Mouse (Mus musculus) bone marrow macrophage, adult 2 months (primary cell): ENCODE results near the gene Spryd4. TPM values are rescaled to one million over a fixed set of nuclear protein-coding genes. Genes with fewer than 3 reads are reported as not detected.
"Not testable (repeated sequence)": the region's sequence is repeated elsewhere in the genome, so short reads cannot be mapped to it uniquely, and the experiment has no call there.

Source experiments
- H3K27ac ChIP-seq: 2 replicates; pipeline ENCODE4 v1.5.1; 2012; ENCODE audit warnings: low read depth, low read length; ENCODE audit not compliant: insufficient read depth
- H3K4me1 ChIP-seq: 2 replicates; pipeline ENCODE4 v1.6.1; 2012; ENCODE audit warnings: low read length; ENCODE audit not compliant: control insufficient read depth, insufficient read depth
- H3K4me3 ChIP-seq: 2 replicates; pipeline ENCODE4 v1.5.1; 2012; ENCODE audit warnings: mild to moderate bottlenecking, low read length, moderate library complexity; ENCODE audit not compliant: insufficient read depth
- CTCF ChIP-seq: IDR thresholded peaks from 2 replicates; pipeline ENCODE4 v1.5.1; 2012; ENCODE audit warnings: low read depth, mild to moderate bottlenecking, low read length, moderate library complexity
- POLR2A ChIP-seq: IDR thresholded peaks from 2 replicates; pipeline ENCODE4 v1.6.1; 2012; ENCODE audit warnings: mild to moderate bottlenecking, low read depth, low read length, borderline replicate concordance
- polyA plus RNA-seq: library from polyadenylated mRNA; stranded (reverse); fragments of >200 nt; gene quantifications from 2 replicates; pipeline ENCODE4 v1.2.4, GENCODE M21; 2012; ENCODE audit not compliant: missing spikeins, insufficient read depth, insufficient read length

Spryd4 gene
- polyA plus RNA-seq, result 5.3 and 6.1 TPM in 2 replicates

DNA sequence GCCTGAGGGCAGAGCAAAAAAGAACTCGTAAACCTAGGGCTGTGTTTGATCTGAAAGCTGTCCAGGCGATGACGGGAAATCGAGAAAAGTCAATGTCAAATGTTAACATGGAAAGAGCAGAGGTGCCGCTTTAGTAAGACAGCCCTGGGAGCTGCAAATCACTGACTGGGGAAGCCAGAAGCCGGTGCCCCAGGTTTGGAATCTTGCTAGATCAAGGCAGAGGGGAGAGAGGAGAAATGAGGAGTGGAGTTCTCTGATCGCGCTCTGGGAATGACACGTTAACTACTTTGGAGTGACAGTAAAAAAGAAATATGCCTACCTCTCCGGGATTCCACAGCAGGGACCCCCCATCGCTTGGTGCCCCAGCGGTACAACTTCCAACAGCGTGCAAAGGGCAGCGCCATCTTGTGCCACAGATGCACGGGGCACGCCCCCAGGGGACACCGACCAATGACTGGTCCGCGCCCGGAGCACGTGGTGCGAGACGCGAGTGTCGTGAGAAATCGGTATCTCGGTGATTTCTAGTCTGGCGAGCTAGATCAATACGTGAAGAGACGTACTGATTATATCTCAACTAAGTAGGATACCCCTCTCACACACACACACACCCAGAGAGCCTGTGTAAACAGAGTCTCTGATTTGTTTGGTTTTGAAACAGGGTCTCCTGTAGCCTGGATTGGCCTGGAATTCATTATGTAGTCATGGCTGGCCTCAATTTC, at the start of gene Spryd4:
Gene Spryd4, minus strand, starts transcription at position 418 of the 719 bp plus-strand sequence.
- TF ChIP-seq CTCF, result no peak
- TF ChIP-seq POLR2A, result peak; percentile 64; the same call in 1 of the 2 replicates
- Histone ChIP-seq H3K4me1 (peaks cover 13% of the 10 kb centered on the region; the same call in 1 of the 2 replicates), H3K4me3 (peak within 1 kb of the TSS; percentile 68), H3K27ac (no peak within 1 kb of the TSS)

- H3K4me3 ChIP-seq, H3K27ac ChIP-seq: not testable (repeated sequence)
- peaks cover 34% of the 10 kb centered on the region for H3K4me1 ChIP-seq
Observed at GRCm38 (mm10) chr10:128260376-128260775, 48.8 kb upstream of the Spryd4 start.

GRCm38 (mm10) chr10:128259946-128260345, 48.3 kb upstream of the Spryd4 start:
- H3K27ac ChIP-seq, result no peak overlapping the region
- H3K4me1 ChIP-seq, result peaks cover 31% of the 10 kb centered on the region
- no peak overlapping the region for H3K4me3 ChIP-seq
- no peak for TF ChIP-seq POLR2A
- no peak for TF ChIP-seq CTCF

DNA sequence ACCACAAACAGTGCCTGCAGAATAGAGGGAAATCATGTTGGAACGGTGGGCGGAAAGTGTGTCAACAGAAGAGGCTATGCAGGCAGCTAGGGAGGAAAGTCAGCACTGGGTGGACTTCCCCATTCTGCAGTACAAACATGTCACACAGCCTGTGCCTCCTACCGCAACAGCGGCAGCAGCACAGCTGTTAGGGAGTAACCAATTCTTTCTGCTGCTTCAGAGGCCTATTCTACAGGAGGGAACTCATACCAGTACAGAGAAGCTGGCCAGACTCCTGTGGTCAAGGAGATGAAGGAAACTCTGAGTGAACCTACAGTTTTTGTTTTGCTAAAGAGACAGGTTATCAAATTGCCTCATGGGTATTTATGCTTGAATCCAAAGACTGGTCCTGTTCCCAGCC, 47.3 kb upstream of the Spryd4 start:
- H3K4me3 ChIP-seq, result no peak overlapping the region
- TF ChIP-seq POLR2A, result no peak
- no peak for TF ChIP-seq CTCF
- H3K4me1 ChIP-seq, result peaks cover 27% of the 10 kb centered on the region
- peak overlapping the region; percentile 63 for H3K27ac ChIP-seq

DNA sequence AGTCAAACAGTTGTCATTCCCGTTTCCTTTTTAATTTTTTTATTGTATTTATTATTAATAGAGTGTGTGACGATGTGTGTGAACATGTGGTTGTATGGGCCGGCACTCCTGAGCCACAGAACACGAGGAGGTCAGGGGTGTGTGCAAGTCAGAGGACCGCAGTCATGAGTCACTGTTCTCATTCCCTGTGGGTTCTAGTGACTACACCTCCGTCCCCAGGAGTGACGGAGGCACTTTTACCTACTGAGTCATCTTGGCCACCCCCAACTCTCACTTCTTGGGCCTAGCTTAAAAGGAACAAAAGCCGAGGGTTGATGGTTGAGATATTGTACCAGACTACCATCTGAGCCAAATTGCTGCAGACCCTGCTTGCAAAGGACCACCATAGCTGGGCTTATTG, 44.7 kb upstream of the Spryd4 start:
- no peak overlapping the region for H3K4me3 ChIP-seq
- peaks cover 15% of the 10 kb centered on the region for H3K4me1 ChIP-seq
- no peak overlapping the region for H3K27ac ChIP-seq
- TF ChIP-seq CTCF (no peak), POLR2A (no peak)

DNA sequence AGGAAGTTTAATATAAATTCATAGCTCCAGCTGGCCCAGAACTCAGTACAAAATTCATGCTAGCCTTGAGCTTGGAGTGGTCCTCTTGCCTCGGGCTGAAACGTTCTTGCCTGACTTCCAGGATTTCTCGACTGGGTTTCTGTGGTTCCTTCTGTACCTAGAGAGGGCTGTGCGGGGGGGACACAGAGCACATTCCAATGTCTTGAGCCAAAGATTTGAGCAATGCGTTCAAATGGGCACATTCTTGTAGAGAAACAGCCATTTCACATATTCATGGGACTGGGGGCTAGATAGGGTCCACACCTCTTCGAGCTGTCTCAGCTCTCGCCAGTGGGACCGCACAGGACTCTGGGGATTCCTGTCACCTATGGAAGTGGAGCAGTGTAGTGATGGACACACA, 44.3 kb upstream of the Spryd4 start:
- H3K4me1 ChIP-seq, result peaks cover 15% of the 10 kb centered on the region
- H3K4me3 ChIP-seq, result no peak overlapping the region
- no peak overlapping the region for H3K27ac ChIP-seq
- TF ChIP-seq CTCF (no peak), POLR2A (no peak)

- H3K27ac ChIP-seq, result no peak within 1 kb of the TSS
- TF ChIP-seq CTCF (no peak), POLR2A (no peak)
- H3K4me1 ChIP-seq, result peaks cover 6% of the 10 kb centered on the region
- H3K4me3 ChIP-seq, result no peak within 1 kb of the TSS
Observed at GRCm38 (mm10) chr10:128253677-128254255, 42.2 kb upstream of the Spryd4 start, which contains the start of gene Apon. Gene Apon, plus strand, starts transcription at chr10:128254096.

DNA sequence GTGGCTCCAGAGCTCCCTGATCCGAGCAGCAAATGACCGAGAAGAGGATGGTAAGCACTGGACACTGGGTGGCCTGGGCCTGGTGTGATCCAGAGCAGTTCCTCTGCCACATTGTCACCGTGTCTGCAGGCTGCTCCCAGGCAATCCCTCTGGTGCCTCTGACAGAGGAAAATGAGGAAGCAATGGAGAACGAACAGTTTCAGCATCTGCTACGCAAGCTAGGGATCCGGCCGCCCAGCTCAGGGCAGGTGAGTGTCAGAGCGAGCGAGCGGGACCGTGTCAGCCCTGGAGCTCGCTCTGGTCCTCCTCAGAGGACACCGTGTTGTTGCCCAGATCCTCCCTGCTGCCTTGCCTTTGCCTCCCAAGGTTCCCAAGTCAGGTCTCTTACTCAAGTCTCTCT, 39.0 kb upstream of the Spryd4 start:
- H3K27ac ChIP-seq, result no peak overlapping the region
- TF ChIP-seq POLR2A, result no peak
- no peak for TF ChIP-seq CTCF
- no peak overlapping the region for H3K4me3 ChIP-seq
- no peaks in the 10 kb centered on the region for H3K4me1 ChIP-seq

DNA sequence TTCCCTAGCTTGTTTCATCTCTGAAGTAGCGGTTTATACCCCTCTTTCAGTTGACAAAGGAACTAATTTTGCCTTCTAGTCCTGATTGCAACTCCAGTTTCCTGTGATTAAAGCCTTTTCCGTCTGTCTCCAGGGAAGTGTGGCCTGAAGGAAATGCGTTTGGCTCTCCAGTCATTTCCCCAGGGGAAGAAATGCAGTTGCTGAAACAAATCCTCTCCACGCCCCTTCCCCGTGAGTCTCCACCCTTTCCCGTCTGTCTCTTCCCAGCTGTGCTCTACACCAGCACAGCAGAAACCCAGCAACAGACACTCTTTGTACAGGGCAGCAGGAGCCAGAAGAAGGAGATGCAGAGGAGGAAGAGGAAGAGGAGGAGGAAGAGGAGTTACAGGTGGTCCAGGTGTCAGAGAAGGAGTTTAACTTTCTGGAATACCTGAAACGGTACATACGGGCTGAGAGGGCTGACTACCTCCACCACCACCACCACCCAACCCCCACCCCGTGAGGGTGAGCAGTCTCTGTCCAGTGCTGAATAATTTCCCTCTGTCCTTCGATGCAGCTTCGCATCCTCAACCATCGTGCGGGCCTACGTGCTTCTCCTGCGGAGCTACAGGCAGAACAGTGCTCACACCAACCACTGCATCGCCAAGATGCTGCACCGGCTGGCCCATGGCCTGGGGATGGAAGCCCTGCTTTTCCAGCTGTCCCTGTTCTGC, 35.6 kb upstream of the Spryd4 start:
- TF ChIP-seq POLR2A (no peak), CTCF (no peak)
- no peak overlapping the region for H3K27ac ChIP-seq
- H3K4me1 ChIP-seq, result no peaks in the 10 kb centered on the region
- no peak overlapping the region for H3K4me3 ChIP-seq

DNA sequence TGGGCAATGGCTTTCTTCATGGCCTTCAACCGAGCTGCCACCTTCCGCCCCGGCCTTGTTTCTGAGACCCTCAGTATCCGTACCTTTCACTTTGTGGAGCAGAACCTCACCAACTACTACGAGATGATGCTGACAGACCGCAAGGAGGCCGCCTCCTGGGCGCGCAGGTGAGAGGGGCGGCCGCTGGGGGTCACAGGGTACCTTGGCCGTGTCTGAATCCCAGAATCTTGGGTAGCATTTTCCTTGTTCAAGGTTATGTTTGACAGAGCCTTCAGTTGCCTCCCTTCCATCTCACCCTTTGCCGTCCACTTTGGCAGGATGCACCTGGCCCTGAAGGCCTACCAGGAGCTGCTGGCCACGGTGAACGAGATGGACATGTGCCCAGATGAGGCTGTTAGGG, 32.5 kb upstream of the Spryd4 start:
- TF ChIP-seq POLR2A, result no peak
- TF ChIP-seq CTCF, result no peak
- 0 out of 2 replicates have a peak, but pooled peaks cover under 1% of the 10 kb centered on the region for H3K4me1 ChIP-seq
- no peak overlapping the region for H3K27ac ChIP-seq
- H3K4me3 ChIP-seq, result no peak overlapping the region
